Mouse (Mus musculus) liver, adult 2 months (tissue): ENCODE data around the gene G6pdx.
A peak's percentile ranks its signal among the peaks of the same experiment; 100 is the strongest.

Source experiments
- CTCF ChIP-seq: fragments of 200-500 bp; IDR thresholded peaks from 2 replicates; pipeline ENCODE4 v1.5.1; 2011; ENCODE audit warnings: low read depth, low read length, control low read depth
- POLR2A ChIP-seq: fragments of 200-500 bp; IDR thresholded peaks from 2 replicates; pipeline ENCODE4 v1.6.1; 2011; ENCODE audit warnings: low read length, control low read depth; ENCODE audit not compliant: insufficient read depth; ENCODE audit errors: extremely low read depth

DNA sequence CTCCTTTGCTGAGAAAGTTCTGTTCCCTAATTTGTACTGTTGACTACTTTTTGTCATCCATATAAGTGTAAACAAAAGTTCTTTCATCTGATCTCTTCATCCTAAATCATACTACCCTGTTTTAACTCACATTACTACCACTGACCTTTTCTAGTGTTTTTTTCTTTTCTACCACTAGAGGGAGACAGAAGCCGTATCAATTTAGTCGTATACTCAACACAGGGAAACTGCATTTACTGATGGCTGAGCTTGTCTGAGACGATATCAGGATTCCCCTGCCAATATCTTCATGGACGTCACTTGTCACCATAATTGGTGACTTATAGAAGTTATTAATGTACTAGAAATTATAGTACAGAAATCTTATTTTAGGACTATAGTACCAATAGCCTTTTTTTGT is 23.8 kb upstream of the G6pdx start:
- peak; percentile 28; the same call in 1 of the 2 replicates for TF ChIP-seq CTCF
- no peak for TF ChIP-seq POLR2A
